Mouse (Mus musculus) spleen, adult 2 months (tissue): ENCODE results near the gene Mab21l1.

ENCODE experiments used
- CTCF ChIP-seq: fragments of 200-500 bp; IDR thresholded peaks from 2 replicates; pipeline ENCODE4 v1.5.1; 2011; ENCODE audit warnings: mild to moderate bottlenecking, inconsistent platforms; ENCODE audit not compliant: insufficient read depth, insufficient read length, insufficient replicate concordance; ENCODE audit errors: extremely low read depth
- POLR2A ChIP-seq: fragments of 200-500 bp; IDR thresholded peaks from 2 replicates; pipeline ENCODE4 v1.6.1; 2011; ENCODE audit warnings: low read depth, low read length, inconsistent platforms

DNA sequence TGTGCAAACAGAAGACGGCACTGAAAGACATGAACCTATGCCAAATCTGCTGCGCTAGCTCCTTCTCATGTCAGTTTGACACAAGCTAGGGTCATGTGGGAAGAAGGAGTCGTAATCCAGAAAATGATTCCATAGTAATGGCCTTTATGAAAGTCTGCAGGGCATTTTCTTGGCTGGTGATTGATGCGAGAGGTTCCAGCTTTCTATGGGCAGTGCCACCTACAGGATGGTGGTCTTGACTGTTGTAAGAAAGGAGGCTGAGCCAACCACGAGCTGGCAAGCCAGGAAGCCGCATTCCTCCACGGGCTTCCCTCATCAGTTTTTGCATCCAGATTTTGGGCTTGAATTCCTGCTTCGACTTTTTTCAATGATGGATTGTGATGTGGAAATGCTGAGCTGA lies 24.0 kb upstream of the Mab21l1 start:
- TF ChIP-seq CTCF: no peak
- TF ChIP-seq POLR2A: no peak
